Mouse (Mus musculus): ENCODE measurements around the gene E330017A01Rik. TPM values are rescaled to one million over a fixed set of nuclear protein-coding genes. Genes with fewer than 3 reads are reported as not detected.
A peak's percentile ranks its signal among the peaks of the same experiment; 100 is the strongest.

Gene E330017A01Rik
- polyA plus RNA-seq, 1 experiment from 2014 or later, result not detected

GRCm38 (mm10) chr16:58627597-58628335 is 10.8 kb downstream of the E330017A01Rik start:
- H3K9ac ChIP-seq (ENCODE audit: low read length), result no peak overlapping the region
- no peaks in the 10 kb centered on the region for H3K4me1 ChIP-seq (ENCODE audit: control insufficient read depth, insufficient read depth, low read length)
- no peak overlapping the region for H3K27ac ChIP-seq (replicated peaks; ENCODE audit: low read depth, low read length)
- DNase-seq (ENCODE audit: low spot score), result no peak
- H3K9me3 ChIP-seq (ENCODE audit: control insufficient read depth, low read length), result no peaks in the 10 kb centered on the region
- no peak overlapping the region for H3K4me2 ChIP-seq (ENCODE audit: low read depth, severe bottlenecking)
- no peak overlapping the region for H3K4me3 ChIP-seq (ENCODE audit: low read depth, low read length)
- 90% methylated on average over 4 of the region's 4 CpGs for WGBS
- H3K36me3 ChIP-seq (ENCODE audit: control insufficient read depth, insufficient read depth, low read length), result no peaks in the 10 kb centered on the region
- ATAC-seq (ENCODE audit: insufficient number of reproducible peaks, low FRiP score, low TSS enrichment, low read depth), result no peak
- H3K27me3 ChIP-seq (ENCODE audit: control insufficient read depth, insufficient read depth, low read length), result no peaks in the 10 kb centered on the region

GRCm38 (mm10) chr16:58623944-58624343 is 14.6 kb downstream of the E330017A01Rik start:
- no peak for ATAC-seq (ENCODE audit: insufficient number of reproducible peaks, low FRiP score, low TSS enrichment, low read depth)
- DNase-seq (ENCODE audit: low spot score), result peak; percentile 32
- H3K27me3 ChIP-seq (ENCODE audit: control insufficient read depth, insufficient read depth, low read length), result no peaks in the 10 kb centered on the region
- H3K36me3 ChIP-seq (ENCODE audit: control insufficient read depth, insufficient read depth, low read length), result no peaks in the 10 kb centered on the region
- no peak overlapping the region for H3K4me3 ChIP-seq (ENCODE audit: low read depth, low read length)
- WGBS, result 84% methylated on average over 6 of the region's 6 CpGs
- H3K9me3 ChIP-seq (ENCODE audit: control insufficient read depth, low read length), result no peaks in the 10 kb centered on the region
- H3K9ac ChIP-seq (ENCODE audit: low read length), result no peak overlapping the region
- H3K27ac ChIP-seq (replicated peaks; ENCODE audit: low read depth, low read length), result no peak overlapping the region
- no peaks in the 10 kb centered on the region for H3K4me1 ChIP-seq (ENCODE audit: control insufficient read depth, insufficient read depth, low read length)
- no peak overlapping the region for H3K4me2 ChIP-seq (ENCODE audit: low read depth, severe bottlenecking)

DNA sequence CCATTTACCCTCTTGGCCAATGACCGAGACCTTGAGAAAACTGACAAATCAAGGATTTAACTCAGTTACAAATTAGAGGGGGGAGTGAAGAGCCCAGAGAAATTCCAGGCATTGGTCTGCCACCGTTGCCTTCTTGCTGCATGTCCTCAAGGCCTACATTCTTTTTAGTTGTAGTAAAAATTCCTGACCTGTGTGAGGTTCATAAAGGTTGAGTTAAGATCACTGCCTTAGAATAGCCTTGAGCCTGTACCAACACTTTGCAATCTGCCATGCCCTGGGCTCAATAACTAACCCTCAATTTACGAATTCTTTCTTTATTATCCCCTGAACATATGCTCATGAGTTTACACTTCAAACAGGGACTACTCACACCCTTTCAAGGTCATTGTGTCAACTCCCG is 15.4 kb downstream of the E330017A01Rik start:
- Histone ChIP-seq H3K4me2 (ENCODE audit: low read depth, severe bottlenecking) (no peak overlapping the region), H3K9ac (ENCODE audit: low read length) (no peak overlapping the region), H3K9me3 (ENCODE audit: control insufficient read depth, low read length) (no peaks in the 10 kb centered on the region), H3K27me3 (ENCODE audit: control insufficient read depth, insufficient read depth, low read length) (no peaks in the 10 kb centered on the region), H3K4me3 (ENCODE audit: low read depth, low read length) (no peak overlapping the region), H3K4me1 (ENCODE audit: control insufficient read depth, insufficient read depth, low read length) (no peaks in the 10 kb centered on the region), H3K36me3 (ENCODE audit: control insufficient read depth, insufficient read depth, low read length) (no peaks in the 10 kb centered on the region), H3K27ac (replicated peaks; ENCODE audit: low read depth, low read length) (no peak overlapping the region)
- WGBS, result 49% methylated on average over 4 of the region's 4 CpGs
- ATAC-seq (ENCODE audit: insufficient number of reproducible peaks, low FRiP score, low TSS enrichment, low read depth) (no peak), DNase-seq (ENCODE audit: low spot score) (no peak)

- Histone ChIP-seq H3K9me3 (ENCODE audit: control insufficient read depth, low read length) (no peaks in the 10 kb centered on the region), H3K4me1 (ENCODE audit: control insufficient read depth, insufficient read depth, low read length) (no peaks in the 10 kb centered on the region), H3K4me2 (ENCODE audit: low read depth, severe bottlenecking) (no peak overlapping the region), H3K27ac (replicated peaks; ENCODE audit: low read depth, low read length) (no peak overlapping the region), H3K4me3 (ENCODE audit: low read depth, low read length) (no peak overlapping the region), H3K9ac (ENCODE audit: low read length) (no peak overlapping the region), H3K36me3 (ENCODE audit: control insufficient read depth, insufficient read depth, low read length) (no peaks in the 10 kb centered on the region), H3K27me3 (ENCODE audit: control insufficient read depth, insufficient read depth, low read length) (no peaks in the 10 kb centered on the region)
- no peak for DNase-seq (ENCODE audit: low spot score)
- WGBS, result 84% methylated on average over 3 of the region's 3 CpGs
- no peak for ATAC-seq (ENCODE audit: insufficient number of reproducible peaks, low FRiP score, low TSS enrichment, low read depth)
Measured at GRCm38 (mm10) chr16:58622377-58622776, 16.2 kb downstream of the E330017A01Rik start.

GRCm38 (mm10) chr16:58617346-58617745 is 21.2 kb downstream of the E330017A01Rik start:
- Histone ChIP-seq H3K4me2 (ENCODE audit: low read depth, severe bottlenecking) (no peak overlapping the region), H3K36me3 (ENCODE audit: control insufficient read depth, insufficient read depth, low read length) (no peaks in the 10 kb centered on the region), H3K27ac (replicated peaks; ENCODE audit: low read depth, low read length) (no peak overlapping the region), H3K4me3 (ENCODE audit: low read depth, low read length) (no peak overlapping the region), H3K4me1 (ENCODE audit: control insufficient read depth, insufficient read depth, low read length) (no peaks in the 10 kb centered on the region), H3K9me3 (ENCODE audit: control insufficient read depth, low read length) (no peaks in the 10 kb centered on the region), H3K9ac (ENCODE audit: low read length) (no peak overlapping the region), H3K27me3 (ENCODE audit: control insufficient read depth, insufficient read depth, low read length) (no peaks in the 10 kb centered on the region)
- ATAC-seq (ENCODE audit: insufficient number of reproducible peaks, low FRiP score, low TSS enrichment, low read depth) (no peak), DNase-seq (ENCODE audit: low spot score) (no peak)

DNA sequence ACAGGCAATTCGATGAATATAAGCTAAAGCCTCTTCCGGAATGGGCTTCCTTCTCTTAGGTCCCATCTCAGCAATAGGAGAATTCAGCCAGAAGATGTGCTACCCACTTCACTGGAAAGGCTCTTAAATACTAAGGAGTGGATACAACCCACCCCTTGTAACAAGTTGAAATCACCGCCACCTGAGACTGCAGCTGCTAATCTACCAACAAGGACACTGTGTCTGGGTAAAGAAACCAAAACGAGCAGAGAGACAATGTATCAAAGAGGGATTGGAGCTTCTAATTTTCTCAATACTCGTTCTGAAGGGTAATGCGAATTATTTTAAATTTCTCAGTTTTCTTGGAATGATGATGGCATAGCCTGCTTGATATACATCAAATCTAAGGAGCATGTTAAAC is 21.7 kb downstream of the E330017A01Rik start, which contains the start of gene Gm813:
Gene Gm813, minus strand, starts transcription at position 101 of the 400 bp plus-strand sequence.
- Histone ChIP-seq H3K9me3 (ENCODE audit: control insufficient read depth, low read length) (no peaks in the 10 kb centered on the region), H3K9ac (ENCODE audit: low read length) (no peak within 1 kb of the TSS), H3K36me3 (ENCODE audit: control insufficient read depth, insufficient read depth, low read length) (no peaks in the 10 kb centered on the region), H3K4me1 (ENCODE audit: control insufficient read depth, insufficient read depth, low read length) (no peaks in the 10 kb centered on the region), H3K27me3 (ENCODE audit: control insufficient read depth, insufficient read depth, low read length) (no peaks in the 10 kb centered on the region), H3K4me3 (ENCODE audit: low read depth, low read length) (no peak within 1 kb of the TSS), H3K4me2 (ENCODE audit: low read depth, severe bottlenecking) (no peak within 1 kb of the TSS), H3K27ac (replicated peaks; ENCODE audit: low read depth, low read length) (no peak within 1 kb of the TSS)
- DNase-seq (ENCODE audit: low spot score) (no peak), ATAC-seq (ENCODE audit: insufficient number of reproducible peaks, low FRiP score, low TSS enrichment, low read depth) (no peak)
- 89% methylated on average over 6 of the region's 6 CpGs for WGBS

DNA sequence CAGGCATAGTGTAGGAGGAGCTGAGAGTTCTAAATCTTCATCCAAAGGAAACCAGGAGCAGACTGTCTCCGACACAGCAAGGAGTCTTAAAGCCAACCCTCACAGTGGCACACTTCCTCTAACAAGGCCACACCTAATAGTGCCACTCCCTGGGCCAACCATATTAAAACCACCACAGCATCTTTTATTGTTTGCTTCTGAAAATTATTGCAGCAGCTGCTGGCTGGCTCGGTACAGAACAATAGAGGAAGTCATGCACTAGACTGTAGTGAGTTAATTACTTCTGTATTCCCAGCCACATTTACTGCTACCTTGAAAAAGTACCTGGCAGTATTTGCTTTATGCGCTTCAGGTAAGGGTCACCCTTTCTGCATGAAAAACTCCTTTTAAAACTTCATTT is 25.6 kb downstream of the E330017A01Rik start:
- ATAC-seq (ENCODE audit: insufficient number of reproducible peaks, low FRiP score, low TSS enrichment, low read depth) (no peak), DNase-seq (ENCODE audit: low spot score) (no peak)
- H3K9me3 ChIP-seq (ENCODE audit: control insufficient read depth, low read length), result no peaks in the 10 kb centered on the region
- no peaks in the 10 kb centered on the region for H3K27me3 ChIP-seq (ENCODE audit: control insufficient read depth, insufficient read depth, low read length)
- no peak overlapping the region for H3K27ac ChIP-seq (replicated peaks; ENCODE audit: low read depth, low read length)
- no peaks in the 10 kb centered on the region for H3K4me1 ChIP-seq (ENCODE audit: control insufficient read depth, insufficient read depth, low read length)
- no peak overlapping the region for H3K4me2 ChIP-seq (ENCODE audit: low read depth, severe bottlenecking)
- H3K9ac ChIP-seq (ENCODE audit: low read length), result no peak overlapping the region
- WGBS, result 77% methylated on average over 3 of the region's 3 CpGs
- H3K36me3 ChIP-seq (ENCODE audit: control insufficient read depth, insufficient read depth, low read length), result no peaks in the 10 kb centered on the region
- no peak overlapping the region for H3K4me3 ChIP-seq (ENCODE audit: low read depth, low read length)

GRCm38 (mm10) chr16:58607101-58607500 is 31.4 kb downstream of the E330017A01Rik start:
- Histone ChIP-seq H3K27me3 (ENCODE audit: control insufficient read depth, insufficient read depth, low read length) (no peaks in the 10 kb centered on the region), H3K4me3 (ENCODE audit: low read depth, low read length) (no peak overlapping the region), H3K36me3 (ENCODE audit: control insufficient read depth, insufficient read depth, low read length) (no peaks in the 10 kb centered on the region), H3K4me2 (ENCODE audit: low read depth, severe bottlenecking) (no peak overlapping the region), H3K27ac (replicated peaks; ENCODE audit: low read depth, low read length) (no peak overlapping the region), H3K9me3 (ENCODE audit: control insufficient read depth, low read length) (no peaks in the 10 kb centered on the region), H3K9ac (ENCODE audit: low read length) (no peak overlapping the region), H3K4me1 (ENCODE audit: control insufficient read depth, insufficient read depth, low read length) (no peaks in the 10 kb centered on the region)
- ATAC-seq (ENCODE audit: insufficient number of reproducible peaks, low FRiP score, low TSS enrichment, low read depth), result peak; percentile 73
- WGBS, result 18% methylated on average over 5 of the region's 5 CpGs
- peak; percentile 77 for DNase-seq (ENCODE audit: low spot score)

GRCm38 (mm10) chr16:58604680-58605079 is 33.9 kb downstream of the E330017A01Rik start:
- Histone ChIP-seq H3K4me1 (ENCODE audit: control insufficient read depth, insufficient read depth, low read length) (no peaks in the 10 kb centered on the region), H3K9ac (ENCODE audit: low read length) (no peak overlapping the region), H3K4me3 (ENCODE audit: low read depth, low read length) (no peak overlapping the region), H3K4me2 (ENCODE audit: low read depth, severe bottlenecking) (no peak overlapping the region), H3K27ac (replicated peaks; ENCODE audit: low read depth, low read length) (no peak overlapping the region), H3K36me3 (ENCODE audit: control insufficient read depth, insufficient read depth, low read length) (no peaks in the 10 kb centered on the region), H3K27me3 (ENCODE audit: control insufficient read depth, insufficient read depth, low read length) (no peaks in the 10 kb centered on the region), H3K9me3 (ENCODE audit: control insufficient read depth, low read length) (no peaks in the 10 kb centered on the region)
- DNase-seq (ENCODE audit: low spot score) (no peak), ATAC-seq (ENCODE audit: insufficient number of reproducible peaks, low FRiP score, low TSS enrichment, low read depth) (no peak)

Measured in limb, embryonic 11.5 days (tissue).